Mouse (Mus musculus): ENCODE data around the gene Iqsec1. TPM values are rescaled to one million over a fixed set of nuclear protein-coding genes. Genes with fewer than 3 reads are reported as not detected.

The Iqsec1 gene
- total RNA-seq, 2 experiments from 2014 or later, result 107 to 124 TPM

DNA sequence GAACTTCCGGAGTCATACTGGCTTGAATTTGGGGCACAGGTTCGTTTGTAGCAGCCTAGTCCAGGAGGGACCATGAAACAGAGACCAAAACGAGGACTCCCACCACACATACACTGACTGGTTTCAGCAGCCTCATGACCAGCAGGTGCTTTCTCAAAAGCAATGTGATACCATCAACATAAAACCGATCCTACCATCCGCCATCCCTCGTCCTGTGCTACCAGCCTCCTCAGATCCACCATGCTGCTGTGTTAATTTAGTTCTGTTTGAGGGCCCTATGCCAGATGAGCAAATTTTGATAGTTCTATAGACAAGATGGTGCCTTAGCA lies 232.9 kb downstream of the Iqsec1 start:
- DNase-seq (ENCODE audit: low spot score), result no peak

GRCm38 (mm10) chr6:90754927-90755612 lies 233.4 kb downstream of the Iqsec1 start:
- no peak for DNase-seq (ENCODE audit: low spot score)

DNA sequence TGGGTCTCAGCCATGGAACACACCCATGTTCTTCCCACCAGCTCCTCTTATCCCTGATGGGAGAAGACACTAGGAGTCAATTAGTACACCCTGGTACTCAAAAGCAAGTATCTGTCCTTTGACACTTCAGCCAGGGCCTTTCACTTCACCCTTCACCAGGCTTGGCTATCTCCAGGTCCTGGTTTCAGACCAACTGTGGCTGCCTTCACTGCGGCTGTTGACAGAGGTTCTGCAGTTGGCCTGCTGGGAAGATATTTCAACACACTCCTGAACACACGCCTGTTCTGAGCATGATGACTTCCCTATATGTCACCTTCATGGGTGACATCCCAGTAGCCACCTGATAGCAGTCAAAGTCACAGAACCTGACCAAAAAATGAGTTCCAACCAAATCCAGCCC lies 234.4 kb downstream of the Iqsec1 start:
- DNase-seq (ENCODE audit: low spot score), result no peak

GRCm38 (mm10) chr6:90753656-90754055 lies 234.8 kb downstream of the Iqsec1 start:
- no peak for DNase-seq (ENCODE audit: low spot score)

DNA sequence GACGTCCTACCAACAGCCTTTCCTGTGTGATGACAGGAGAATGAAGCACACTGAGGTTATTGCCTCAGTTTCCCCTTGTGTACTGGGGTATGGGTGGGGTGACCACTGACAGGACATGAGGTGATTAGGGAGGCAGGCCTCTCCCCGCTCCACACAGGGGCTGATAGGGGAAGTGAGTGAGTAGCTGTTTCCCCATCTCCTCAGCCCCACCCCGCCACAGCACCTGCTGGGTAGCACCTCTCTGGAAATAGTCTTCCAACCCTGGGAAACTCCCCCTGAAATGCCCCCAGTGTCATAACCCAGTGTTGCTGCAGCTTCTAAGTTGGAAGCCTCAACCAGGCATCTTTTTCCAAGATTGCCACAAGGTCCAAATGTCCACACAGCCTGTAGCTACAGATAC lies 236.9 kb downstream of the Iqsec1 start:
- no peak for DNase-seq (ENCODE audit: low spot score)

GRCm38 (mm10) chr6:90750091-90750490 lies 238.4 kb downstream of the Iqsec1 start:
- DNase-seq (ENCODE audit: low spot score), result no peak

DNA sequence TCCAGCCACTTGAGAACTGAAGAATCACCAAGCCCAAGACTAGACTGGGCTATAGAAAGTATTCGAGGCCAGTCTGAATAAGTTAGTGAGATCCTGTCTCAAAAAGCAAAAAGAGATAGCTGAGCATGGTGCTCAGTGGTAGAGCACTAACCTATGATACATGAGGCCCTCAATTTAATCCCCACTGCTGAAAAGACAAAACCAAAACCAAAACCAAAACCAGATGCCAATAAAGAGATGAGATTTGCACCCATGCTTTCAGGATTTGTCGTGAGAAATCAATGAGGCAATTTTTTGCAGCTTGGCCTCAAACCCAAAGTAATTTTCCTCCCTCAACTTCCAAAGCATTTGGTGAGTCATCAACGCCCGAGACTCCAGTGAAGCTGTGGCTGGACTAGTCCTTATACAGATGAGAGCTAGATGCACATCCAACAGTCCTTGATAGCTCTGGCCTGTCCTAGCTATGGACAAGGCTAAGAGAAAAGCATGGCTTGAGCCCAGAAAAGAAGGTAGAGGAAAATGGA lies 239.0 kb downstream of the Iqsec1 start:
- peak; percentile 55 for DNase-seq (ENCODE audit: low spot score)

GRCm38 (mm10) chr6:90748976-90749375 lies 239.5 kb downstream of the Iqsec1 start:
- DNase-seq (ENCODE audit: low spot score), result no peak

DNA sequence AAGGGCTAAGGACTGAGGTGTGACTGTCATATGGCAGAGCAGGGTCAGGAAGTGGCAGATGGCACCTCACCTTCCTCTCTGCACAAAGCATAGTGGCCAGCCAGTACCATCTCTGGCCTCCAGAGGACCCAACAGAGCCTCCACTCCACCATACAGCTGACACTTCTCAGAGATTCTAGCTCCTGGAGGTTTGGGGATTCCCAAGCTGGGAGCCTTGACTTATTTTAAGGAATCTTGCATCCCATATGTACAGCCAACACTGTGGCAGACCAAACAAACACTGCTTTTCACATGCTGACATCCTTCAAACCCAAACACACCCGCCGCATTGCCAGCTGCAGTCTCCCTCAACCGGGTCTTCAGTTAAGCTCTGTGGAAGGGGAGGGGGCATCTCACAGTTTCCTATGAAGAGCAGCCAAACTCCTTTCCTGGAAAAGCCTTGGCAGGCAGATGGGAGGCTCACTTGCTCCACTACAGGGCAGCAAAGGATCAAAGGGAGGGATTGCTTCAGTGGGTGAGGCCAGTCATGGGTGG lies 242.1 kb downstream of the Iqsec1 start:
- DNase-seq (ENCODE audit: low spot score), result no peak

GRCm38 (mm10) chr6:90745401-90746198 lies 242.9 kb downstream of the Iqsec1 start:
- DNase-seq (ENCODE audit: low spot score), result no peak

DNA sequence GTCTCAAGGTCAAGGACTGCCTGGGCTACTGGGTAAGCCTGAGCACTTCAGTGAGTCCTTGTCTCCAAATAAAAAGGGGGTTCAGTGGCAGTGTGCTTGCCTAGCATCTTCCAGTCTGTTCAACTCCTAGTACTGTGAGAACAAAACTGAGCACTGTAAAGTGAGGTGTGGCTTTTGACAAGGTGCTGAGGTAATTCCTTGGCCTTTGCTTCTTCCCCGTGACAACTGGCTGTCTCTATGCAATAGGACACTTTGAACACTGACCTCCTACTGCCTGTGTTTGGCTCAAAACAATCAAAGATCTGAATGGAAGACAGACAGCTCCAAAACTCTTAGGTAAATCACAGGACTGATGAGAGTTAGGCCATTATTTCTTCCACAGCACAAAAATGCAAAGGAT lies 246.0 kb downstream of the Iqsec1 start:
- no peak for DNase-seq (ENCODE audit: low spot score)

DNA sequence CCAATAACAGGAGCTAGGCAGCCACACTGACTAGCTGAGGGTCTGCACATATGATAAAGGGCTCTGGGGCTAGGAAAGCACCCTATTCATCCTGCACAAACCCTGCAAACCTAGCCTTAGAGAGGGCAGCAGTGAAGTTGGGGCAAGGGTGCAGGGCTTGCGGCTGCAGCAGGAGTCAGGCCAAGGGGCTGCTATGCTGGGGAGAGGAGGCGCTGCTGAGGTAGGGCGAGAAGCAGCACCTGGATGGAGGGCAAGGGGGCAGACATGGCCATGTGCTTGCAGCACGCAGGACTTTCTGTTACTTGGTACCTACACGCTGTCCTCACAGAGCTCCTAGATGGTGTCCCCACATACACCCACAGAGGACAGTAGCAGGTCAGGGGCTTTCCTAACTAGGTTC lies 246.8 kb downstream of the Iqsec1 start:
- no peak for DNase-seq (ENCODE audit: low spot score)

GRCm38 (mm10) chr6:90741056-90741420 lies 247.4 kb downstream of the Iqsec1 start:
- no peak for DNase-seq (ENCODE audit: low spot score)

- DNase-seq (ENCODE audit: low spot score), result no peak
These were observed 248.0 kb downstream of the Iqsec1 start for GRCm38 (mm10) chr6:90740348-90741055.

GRCm38 (mm10) chr6:90737376-90737775 lies 251.1 kb downstream of the Iqsec1 start:
- DNase-seq (ENCODE audit: low spot score), result peak; percentile 94

- peak; percentile 61 for DNase-seq (ENCODE audit: low spot score)
These were observed 251.7 kb downstream of the Iqsec1 start for GRCm38 (mm10) chr6:90736691-90737245.

DNA sequence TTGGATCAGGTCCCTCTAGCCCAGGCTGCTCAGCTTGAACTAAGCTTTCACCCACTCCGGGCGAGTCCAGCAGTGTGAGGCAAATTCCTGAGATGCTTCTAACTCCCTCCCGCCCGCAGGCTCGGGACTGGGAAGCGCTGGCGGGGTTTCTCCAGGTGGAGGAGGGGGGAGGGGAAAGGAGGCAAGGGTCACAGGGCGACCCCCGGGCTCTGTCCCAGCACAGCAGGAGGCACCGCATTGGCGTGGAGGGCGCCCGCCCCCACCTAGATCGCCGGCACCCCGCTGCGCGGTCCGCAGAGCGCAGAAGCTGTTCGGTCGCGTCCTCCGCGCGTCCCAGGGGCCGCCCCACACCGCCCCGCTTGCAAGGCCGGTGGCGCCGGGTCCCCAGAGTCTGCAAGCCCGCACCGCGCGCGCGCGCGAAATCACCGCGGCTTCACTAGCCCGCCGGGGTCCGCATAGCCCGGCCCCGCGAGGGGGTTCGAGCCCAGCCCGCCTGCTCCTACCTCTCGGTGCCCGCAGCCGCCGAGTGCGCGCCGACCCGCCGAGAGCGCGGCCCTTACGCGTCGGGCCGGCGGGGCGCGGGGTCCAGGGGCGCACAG lies 252.3 kb downstream of the Iqsec1 start:
- DNase-seq (ENCODE audit: low spot score), result no peak

GRCm38 (mm10) chr6:90735396-90736036 lies 253.0 kb downstream of the Iqsec1 start:
- no peak for DNase-seq (ENCODE audit: low spot score)

GRCm38 (mm10) chr6:90734806-90735205 lies 253.7 kb downstream of the Iqsec1 start:
- DNase-seq (ENCODE audit: low spot score), result no peak

- no peak for DNase-seq (ENCODE audit: low spot score)
These were observed 257.2 kb downstream of the Iqsec1 start for GRCm38 (mm10) chr6:90731327-90731726.

DNA sequence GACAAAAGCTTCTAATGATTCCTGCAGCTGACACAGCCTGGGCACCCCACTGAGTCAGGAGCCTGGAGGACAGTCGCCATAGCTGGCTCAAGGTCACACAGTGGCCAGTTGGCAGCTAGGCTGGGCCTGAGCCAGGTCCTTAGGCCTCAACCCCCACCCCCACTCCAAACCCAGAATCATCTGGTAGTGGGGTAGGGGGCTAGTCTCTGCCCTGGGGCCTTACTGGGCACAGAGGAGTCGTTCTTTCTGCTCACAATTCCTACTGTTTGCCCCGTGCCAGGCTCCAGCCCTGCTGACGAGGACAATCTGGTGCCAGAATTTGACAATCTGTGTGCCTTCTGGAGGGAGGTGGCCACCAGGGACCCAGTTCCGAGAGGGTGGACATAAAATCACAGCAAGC lies 258.7 kb downstream of the Iqsec1 start:
- DNase-seq (ENCODE audit: low spot score), result no peak
